Mouse (Mus musculus): ENCODE measurements at regions not wholly inside any gene's neighbourhood (a gene's known extent, or its start where the extent isn't known, plus 50 kb on each side); places are given as distances from the start of the nearest gene placed in this dataset.

DNA sequence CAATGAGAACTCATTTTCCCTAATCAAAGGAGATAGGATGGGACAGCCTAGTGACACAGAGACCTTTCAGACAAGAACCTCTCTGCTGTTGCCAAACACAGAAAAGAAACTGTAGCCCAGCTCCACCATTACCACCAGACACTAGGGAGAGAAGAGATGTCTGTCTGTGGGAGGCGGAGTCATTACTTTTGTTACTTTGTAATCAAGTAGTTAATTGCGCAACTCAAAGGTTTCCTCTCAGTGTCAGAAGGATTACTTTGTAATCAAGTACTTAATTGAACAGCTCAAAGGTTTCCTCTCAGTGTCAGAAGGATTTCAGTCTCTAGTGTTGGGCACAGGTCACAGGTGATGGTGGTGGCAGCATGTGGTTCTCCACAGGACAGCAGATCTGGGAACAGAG lies 276.2 kb upstream of the Dio3 start:
- H3K4me3 ChIP-seq (ENCODE audit: control insufficient read depth, low read depth, low read length): no peak overlapping the region
- H3K27me3 ChIP-seq (ENCODE audit: control insufficient read depth, insufficient read depth, low read length): no peaks in the 10 kb centered on the region
- TF ChIP-seq CTCF (IDR thresholded peaks at IDR 0.05; ENCODE audit: control insufficient read depth, insufficient read depth, insufficient replicate concordance, low read depth, low read length) (no peak), POLR2A (IDR thresholded peaks at IDR 0.05; ENCODE audit: control insufficient read depth, low read depth, low read length) (no peak)

DNA sequence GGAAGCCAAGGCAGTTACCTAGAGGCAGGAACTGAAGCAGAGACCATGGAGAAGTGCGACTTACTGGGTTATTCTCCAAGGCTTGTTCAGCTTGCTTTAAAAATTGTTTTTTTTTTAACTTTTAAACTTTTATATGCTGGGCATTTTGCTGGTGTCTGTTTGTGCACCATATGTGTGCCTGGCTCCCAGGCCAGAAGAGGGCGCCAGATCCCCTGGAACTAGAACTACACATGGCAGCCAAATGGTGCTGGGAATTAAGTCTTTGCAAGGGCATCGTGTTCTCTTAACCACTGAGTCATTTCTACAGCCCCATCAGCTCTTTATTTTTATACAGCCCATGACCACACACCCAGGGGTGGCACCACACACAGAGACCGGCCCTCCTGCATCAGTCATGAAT lies 269.7 kb upstream of the Dio3 start:
- no peak overlapping the region for H3K27ac ChIP-seq (ENCODE audit: control insufficient read depth, insufficient read depth, low read depth, low read length)
- no peaks in the 10 kb centered on the region for H3K4me1 ChIP-seq (ENCODE audit: control insufficient read depth, insufficient read depth, low read length)
- H3K4me3 ChIP-seq (ENCODE audit: control insufficient read depth, low read depth, low read length): no peak overlapping the region
- TF ChIP-seq CTCF (IDR thresholded peaks at IDR 0.05; ENCODE audit: control insufficient read depth, insufficient read depth, insufficient replicate concordance, low read depth, low read length): peak; percentile 54; the same call in 1 of the 2 replicates
- TF ChIP-seq POLR2A (IDR thresholded peaks at IDR 0.05; ENCODE audit: control insufficient read depth, low read depth, low read length): no peak
- H3K27me3 ChIP-seq (ENCODE audit: control insufficient read depth, insufficient read depth, low read length): no peaks in the 10 kb centered on the region
- no peaks in the 10 kb centered on the region for H3K36me3 ChIP-seq (ENCODE audit: control insufficient read depth, insufficient read depth, low read length)

More for the DNA sequence above, 276.2 kb upstream of the Dio3 start:
- no peak overlapping the region for H3K27ac ChIP-seq (ENCODE audit: control insufficient read depth, insufficient read depth, low read depth, low read length)
- no peaks in the 10 kb centered on the region for H3K4me1 ChIP-seq (ENCODE audit: control insufficient read depth, insufficient read depth, low read length)
- H3K36me3 ChIP-seq (ENCODE audit: control insufficient read depth, insufficient read depth, low read length): no peaks in the 10 kb centered on the region

DNA sequence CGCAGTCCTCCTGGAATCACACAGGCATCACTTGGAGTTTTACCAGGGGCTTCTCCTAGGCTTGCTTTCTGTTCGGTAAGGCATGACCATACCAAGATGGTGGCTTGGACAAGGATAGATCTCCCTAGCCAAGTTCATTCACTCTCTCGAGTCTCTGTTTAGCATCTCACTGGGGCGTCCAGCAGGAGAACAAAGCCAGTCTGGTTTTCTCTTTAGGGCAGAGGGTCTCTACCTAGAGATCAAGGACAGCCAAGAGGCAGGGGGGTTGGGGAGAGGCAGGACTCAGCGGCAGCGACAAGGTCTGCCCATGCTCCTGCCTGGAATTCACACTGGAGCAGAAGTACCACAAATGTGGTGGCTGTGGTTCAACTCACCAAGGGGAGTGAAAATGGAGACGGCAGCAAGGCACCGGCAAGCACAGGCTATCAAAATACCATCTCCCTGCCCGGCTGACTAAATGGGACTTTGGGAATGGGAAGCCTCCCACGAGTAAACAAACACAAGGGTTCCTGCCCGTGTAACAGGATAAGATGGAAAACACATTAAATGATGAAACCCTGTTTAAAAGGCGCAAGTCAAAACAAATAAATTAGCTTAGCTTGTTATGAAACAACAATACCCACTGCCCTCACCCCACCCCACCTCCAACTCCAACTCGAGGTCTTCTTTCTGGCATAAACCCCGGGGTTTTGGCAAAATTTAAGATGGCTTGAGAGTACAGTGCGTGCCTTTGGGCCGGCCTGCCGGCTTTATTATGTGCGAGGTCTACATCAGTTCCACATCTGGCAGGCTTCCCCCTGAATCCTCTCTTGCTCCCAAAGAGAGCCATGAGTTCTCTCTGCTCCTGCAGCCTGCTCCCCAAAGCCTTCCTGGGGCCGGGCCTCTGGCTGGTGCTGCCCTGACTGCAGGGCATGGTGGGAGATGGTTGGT lies 258.1 kb upstream of the Dio3 start:
- Histone ChIP-seq H3K27me3 (ENCODE audit: control insufficient read depth, insufficient read depth, low read length) (no peaks in the 10 kb centered on the region), H3K36me3 (ENCODE audit: control insufficient read depth, insufficient read depth, low read length) (no peaks in the 10 kb centered on the region), H3K27ac (ENCODE audit: control insufficient read depth, insufficient read depth, low read depth, low read length) (peak overlapping the region; percentile 62), H3K4me3 (ENCODE audit: control insufficient read depth, low read depth, low read length) (no peak overlapping the region), H3K4me1 (ENCODE audit: control insufficient read depth, insufficient read depth, low read length) (peaks cover 2% of the 10 kb centered on the region; the same call in 1 of the 2 replicates)
- TF ChIP-seq POLR2A (IDR thresholded peaks at IDR 0.05; ENCODE audit: control insufficient read depth, low read depth, low read length) (no peak), CTCF (IDR thresholded peaks at IDR 0.05; ENCODE audit: control insufficient read depth, insufficient read depth, insufficient replicate concordance, low read depth, low read length) (no peak)

DNA sequence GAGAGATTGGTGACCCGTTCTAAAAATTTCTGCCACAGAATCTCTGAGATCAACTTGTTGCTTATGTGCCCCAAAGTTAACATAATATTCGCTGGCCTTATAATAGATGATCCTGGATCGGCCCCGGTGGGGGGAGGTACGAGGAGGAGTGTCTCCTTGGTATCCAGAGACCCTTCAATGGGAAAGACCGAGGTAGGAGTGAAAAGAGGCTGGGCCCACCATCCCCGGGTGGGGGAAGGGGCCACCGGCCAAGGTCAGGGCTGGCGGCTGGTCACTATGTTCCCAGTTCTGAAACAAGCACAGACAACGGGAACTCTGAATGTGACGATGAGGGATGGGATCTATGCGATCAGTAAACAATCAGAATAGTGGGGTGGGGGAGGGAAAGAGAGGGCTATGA lies 257.2 kb upstream of the Dio3 start:
- Histone ChIP-seq H3K4me1 (ENCODE audit: control insufficient read depth, insufficient read depth, low read length) (peaks cover 2% of the 10 kb centered on the region; the same call in 1 of the 2 replicates), H3K4me3 (ENCODE audit: control insufficient read depth, low read depth, low read length) (no peak overlapping the region), H3K36me3 (ENCODE audit: control insufficient read depth, insufficient read depth, low read length) (no peaks in the 10 kb centered on the region), H3K27ac (ENCODE audit: control insufficient read depth, insufficient read depth, low read depth, low read length) (no peak overlapping the region; the same call in 1 of the 2 replicates), H3K27me3 (ENCODE audit: control insufficient read depth, insufficient read depth, low read length) (no peaks in the 10 kb centered on the region)
- TF ChIP-seq CTCF (IDR thresholded peaks at IDR 0.05; ENCODE audit: control insufficient read depth, insufficient read depth, insufficient replicate concordance, low read depth, low read length) (no peak), POLR2A (IDR thresholded peaks at IDR 0.05; ENCODE audit: control insufficient read depth, low read depth, low read length) (no peak)

DNA sequence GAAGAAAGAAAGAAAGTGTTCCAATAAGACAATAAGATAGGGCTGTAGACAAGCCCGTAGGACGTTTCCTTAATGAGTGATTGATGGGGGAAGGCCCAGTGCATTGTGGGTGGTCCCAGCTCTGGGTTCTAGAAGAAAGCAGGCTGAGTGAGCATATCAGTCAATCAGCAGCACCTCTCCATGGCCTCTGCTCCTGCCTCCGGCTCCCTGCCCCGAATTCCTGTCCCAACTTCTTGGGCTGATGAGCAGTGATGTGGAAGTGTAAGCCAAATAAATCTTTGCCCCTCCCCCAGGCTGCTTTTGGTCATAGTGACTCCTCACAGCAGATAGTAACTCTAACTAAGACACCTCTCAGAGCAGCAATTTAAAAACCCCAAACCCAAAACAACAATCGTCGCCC lies 256.2 kb upstream of the Dio3 start:
- TF ChIP-seq POLR2A (IDR thresholded peaks at IDR 0.05; ENCODE audit: control insufficient read depth, low read depth, low read length): no peak
- TF ChIP-seq CTCF (IDR thresholded peaks at IDR 0.05; ENCODE audit: control insufficient read depth, insufficient read depth, insufficient replicate concordance, low read depth, low read length): no peak
- Histone ChIP-seq H3K36me3 (ENCODE audit: control insufficient read depth, insufficient read depth, low read length) (no peaks in the 10 kb centered on the region), H3K27me3 (ENCODE audit: control insufficient read depth, insufficient read depth, low read length) (no peaks in the 10 kb centered on the region), H3K4me3 (ENCODE audit: control insufficient read depth, low read depth, low read length) (no peak overlapping the region), H3K27ac (ENCODE audit: control insufficient read depth, insufficient read depth, low read depth, low read length) (no peak overlapping the region), H3K4me1 (ENCODE audit: control insufficient read depth, insufficient read depth, low read length) (peaks cover 2% of the 10 kb centered on the region; the same call in 1 of the 2 replicates)

DNA sequence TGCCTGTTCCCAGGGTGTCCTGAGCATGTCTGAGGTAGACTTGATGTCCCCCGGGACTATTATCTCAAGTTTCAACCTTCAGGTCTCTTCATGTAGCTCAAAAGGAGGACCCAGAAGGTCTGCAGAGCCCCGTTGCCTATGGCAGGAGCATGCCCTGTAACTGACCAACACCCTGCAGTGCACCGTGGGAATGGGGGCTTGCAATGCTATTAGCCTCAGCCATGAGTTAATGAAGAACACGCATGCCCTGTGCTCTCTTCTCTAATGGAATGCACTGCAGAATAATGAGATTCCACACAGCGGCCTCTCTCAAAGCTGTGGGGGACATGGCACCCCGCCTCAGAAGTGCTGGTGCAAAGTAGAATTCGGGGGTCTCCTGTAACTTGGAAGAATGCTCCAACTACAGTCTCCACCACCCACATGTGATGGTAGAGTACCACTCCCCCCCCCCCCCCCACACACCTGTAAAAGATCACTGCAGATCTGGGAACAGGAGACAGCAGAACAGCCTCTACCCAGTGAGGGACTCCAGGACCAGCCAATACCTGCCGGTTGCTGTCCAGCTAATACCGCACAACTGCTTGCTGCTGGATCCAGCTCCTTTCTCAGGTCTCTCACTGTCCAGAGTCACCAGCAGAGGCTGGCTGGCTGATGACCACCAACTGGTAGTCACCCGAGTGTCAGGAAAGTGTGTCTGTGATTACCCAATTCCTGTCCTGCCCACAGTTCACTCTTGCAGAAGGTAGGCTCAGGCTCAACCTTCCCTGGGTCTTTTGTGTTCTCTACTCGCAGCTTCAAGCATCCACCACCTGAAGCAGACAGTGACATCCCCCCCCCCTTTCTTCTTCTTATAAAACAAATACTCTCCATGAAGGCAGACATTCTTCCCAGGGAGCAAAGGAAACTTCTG lies 255.4 kb upstream of the Dio3 start:
- TF ChIP-seq CTCF (IDR thresholded peaks at IDR 0.05; ENCODE audit: control insufficient read depth, insufficient read depth, insufficient replicate concordance, low read depth, low read length) (no peak), POLR2A (IDR thresholded peaks at IDR 0.05; ENCODE audit: control insufficient read depth, low read depth, low read length) (no peak)
- no peak overlapping the region for H3K27ac ChIP-seq (ENCODE audit: control insufficient read depth, insufficient read depth, low read depth, low read length)
- H3K4me1 ChIP-seq (ENCODE audit: control insufficient read depth, insufficient read depth, low read length): peaks cover 2% of the 10 kb centered on the region; the same call in 1 of the 2 replicates

DNA sequence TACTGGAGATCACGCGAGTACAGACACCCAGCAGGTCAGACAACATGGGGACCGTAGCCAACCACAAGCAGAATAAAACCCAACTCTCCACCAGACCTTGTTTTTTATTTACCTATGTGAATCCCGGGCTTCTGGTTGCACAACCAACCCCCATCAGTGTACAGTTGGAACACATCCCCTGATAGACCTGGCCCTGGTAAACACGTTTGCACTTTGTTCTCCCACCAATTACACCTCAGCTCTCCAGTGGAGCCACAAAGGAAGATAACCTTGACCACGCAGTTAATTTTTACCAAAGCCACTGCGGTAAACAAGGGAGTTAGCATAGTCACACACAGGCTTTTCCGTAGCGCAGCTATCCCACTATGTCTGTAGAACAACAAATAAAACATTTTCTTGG lies 254.6 kb upstream of the Dio3 start:
- H3K27ac ChIP-seq (ENCODE audit: control insufficient read depth, insufficient read depth, low read depth, low read length): no peak overlapping the region
- H3K27me3 ChIP-seq (ENCODE audit: control insufficient read depth, insufficient read depth, low read length): no peaks in the 10 kb centered on the region
- TF ChIP-seq POLR2A (IDR thresholded peaks at IDR 0.05; ENCODE audit: control insufficient read depth, low read depth, low read length) (no peak), CTCF (IDR thresholded peaks at IDR 0.05; ENCODE audit: control insufficient read depth, insufficient read depth, insufficient replicate concordance, low read depth, low read length) (no peak)
- H3K36me3 ChIP-seq (ENCODE audit: control insufficient read depth, insufficient read depth, low read length): no peaks in the 10 kb centered on the region
- peaks cover 2% of the 10 kb centered on the region; the same call in 1 of the 2 replicates for H3K4me1 ChIP-seq (ENCODE audit: control insufficient read depth, insufficient read depth, low read length)
- no peak overlapping the region for H3K4me3 ChIP-seq (ENCODE audit: control insufficient read depth, low read depth, low read length)

More for the DNA sequence above, 255.4 kb upstream of the Dio3 start:
- H3K36me3 ChIP-seq (ENCODE audit: control insufficient read depth, insufficient read depth, low read length): no peaks in the 10 kb centered on the region
- no peaks in the 10 kb centered on the region for H3K27me3 ChIP-seq (ENCODE audit: control insufficient read depth, insufficient read depth, low read length)
- H3K4me3 ChIP-seq (ENCODE audit: control insufficient read depth, low read depth, low read length): no peak overlapping the region
